Mouse (Mus musculus) fat pad, adult 2 months (tissue): ENCODE results near the gene Ptn.

Experiments used
- DNase-seq: peaks from one replicate; pipeline ENCODE4 v3.0.0-alpha.2; 2011; ENCODE audit warnings: low read depth, low spot score; ENCODE audit errors: extremely low read depth

The Ptn gene

GRCm38 (mm10) chr6:36816666-36817065, 6.6 kb upstream of the Ptn start:
- no peak for DNase-seq

GRCm38 (mm10) chr6:36815992-36816391, 6.0 kb upstream of the Ptn start:
- no peak for DNase-seq

GRCm38 (mm10) chr6:36812666-36813515, 2.9 kb upstream of the Ptn start:
- DNase-seq: no peak

DNA sequence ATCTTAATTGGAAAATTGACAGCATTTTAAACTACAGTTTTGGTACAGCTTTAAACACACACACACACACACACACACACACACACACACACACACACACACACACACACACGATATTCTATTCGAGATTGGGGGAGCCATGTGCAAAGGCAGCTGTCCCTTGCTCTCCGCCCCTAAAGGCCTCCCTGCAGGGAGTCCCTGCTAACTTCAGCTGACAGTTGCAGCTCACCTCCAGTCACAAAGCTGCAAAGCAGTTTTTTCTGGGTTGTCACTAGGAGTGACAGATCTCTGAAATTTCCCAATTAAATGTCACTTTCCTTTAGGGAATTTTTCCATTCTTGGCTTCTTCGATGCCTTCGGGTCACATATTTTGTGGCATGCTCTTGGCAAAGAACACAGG, 428 bp upstream of the Ptn start:
- DNase-seq: no peak

DNA sequence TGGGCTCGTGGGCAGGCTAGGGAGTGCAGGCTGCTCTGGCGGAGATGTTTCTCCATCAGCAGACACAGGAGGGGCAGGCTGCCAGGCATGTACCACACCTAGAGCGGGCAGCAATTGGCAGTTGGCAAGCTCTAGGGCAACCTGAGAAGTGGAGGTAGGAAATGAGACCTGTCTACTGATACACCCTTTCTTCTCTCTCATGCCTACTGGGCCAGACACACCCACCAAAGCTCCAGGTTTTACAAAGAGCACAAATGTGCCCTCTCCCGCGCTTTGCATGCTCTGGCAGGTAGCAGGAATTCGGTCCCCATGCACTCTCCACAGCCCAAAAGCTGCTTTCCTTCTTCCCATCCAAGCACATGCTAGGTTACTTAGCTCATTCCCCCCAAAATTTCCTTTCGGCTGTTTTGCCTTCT, 701 bp downstream of the Ptn start:
- DNase-seq: no peak

GRCm38 (mm10) chr6:36808306-36809058, 1.5 kb downstream of the Ptn start:
- no peak for DNase-seq

GRCm38 (mm10) chr6:36806906-36807305, 3.1 kb downstream of the Ptn start:
- no peak for DNase-seq

DNA sequence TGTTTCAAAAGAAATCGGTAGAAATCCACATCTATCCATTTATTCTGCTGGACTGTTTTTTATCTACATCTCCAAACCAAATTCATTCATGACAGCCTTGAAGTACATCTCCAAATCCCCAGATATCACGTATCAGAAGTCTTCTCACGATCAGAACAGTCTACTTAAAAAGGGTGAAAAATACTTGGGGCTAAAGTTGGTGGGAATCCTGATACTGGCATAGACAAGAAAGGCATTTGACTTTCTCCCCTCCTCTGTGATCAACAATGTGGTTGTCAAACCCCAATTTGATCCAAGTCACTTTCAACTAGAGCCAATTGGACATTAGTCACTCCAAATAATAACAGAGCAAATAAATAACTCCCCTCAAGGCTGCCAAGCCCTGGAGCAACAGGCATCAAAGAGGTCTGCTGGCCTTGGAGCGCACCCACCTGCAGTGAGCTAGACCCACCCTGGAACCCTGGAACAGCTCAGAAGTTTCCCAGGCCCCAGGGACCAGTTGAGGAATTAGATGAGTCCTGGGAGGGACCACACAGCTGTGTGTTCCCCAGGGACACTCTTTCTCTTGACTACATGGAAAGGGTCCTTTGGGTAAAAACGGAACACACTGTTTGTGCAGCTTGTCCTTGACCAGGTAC, 9.6 kb downstream of the Ptn start:
- no peak for DNase-seq

DNA sequence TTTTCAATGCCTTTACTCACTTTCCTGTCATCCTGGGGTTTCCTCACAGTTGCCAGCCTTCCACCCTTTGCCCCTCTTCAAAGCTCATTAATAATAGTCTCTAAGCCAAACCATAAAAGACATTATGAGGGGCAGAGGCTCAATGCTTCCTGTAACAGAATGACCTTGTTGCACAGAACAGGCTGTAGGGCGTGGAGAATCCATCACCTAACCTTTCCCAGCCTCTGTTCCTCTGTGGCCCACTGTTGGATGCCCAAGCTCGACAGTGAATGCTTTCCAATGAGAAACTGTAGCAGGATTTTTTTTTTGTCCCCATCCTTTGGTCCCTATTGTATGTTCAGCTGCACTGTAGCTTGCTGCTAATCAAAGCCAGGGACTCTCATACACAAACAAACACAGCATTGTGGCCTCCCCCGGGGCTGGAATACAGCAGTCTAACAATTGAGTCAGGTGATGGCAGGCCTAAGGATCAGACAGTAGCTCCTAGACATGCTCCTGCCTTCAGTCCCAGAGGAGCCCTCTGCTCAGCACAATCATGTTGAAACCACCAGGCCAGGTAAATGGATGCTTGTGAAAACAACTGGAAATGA, 12.9 kb downstream of the Ptn start:
- no peak for DNase-seq

GRCm38 (mm10) chr6:36794535-36794934, 15.5 kb downstream of the Ptn start:
- no peak for DNase-seq

DNA sequence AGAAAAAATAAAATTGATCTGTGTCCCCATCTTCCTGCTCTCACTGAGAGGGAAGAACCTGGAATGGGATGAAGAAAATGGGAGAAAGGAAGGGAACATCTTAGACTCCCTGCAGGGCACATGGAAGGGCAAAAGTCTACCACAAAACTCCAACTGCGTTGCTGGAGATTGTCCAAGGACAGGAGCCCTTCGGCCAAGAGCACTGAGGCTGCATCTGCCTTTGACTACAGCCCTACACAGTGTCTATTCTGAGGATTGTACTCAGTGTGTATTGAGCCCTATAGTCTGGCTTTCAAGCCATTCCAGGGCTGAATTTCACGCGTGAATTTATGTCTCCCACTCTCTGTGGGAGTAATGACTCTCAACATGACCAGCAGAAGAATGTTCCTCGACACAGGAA, 16.2 kb downstream of the Ptn start:
- DNase-seq: no peak

- DNase-seq: no peak
Observed at GRCm38 (mm10) chr6:36789261-36789660, 20.8 kb downstream of the Ptn start.

DNA sequence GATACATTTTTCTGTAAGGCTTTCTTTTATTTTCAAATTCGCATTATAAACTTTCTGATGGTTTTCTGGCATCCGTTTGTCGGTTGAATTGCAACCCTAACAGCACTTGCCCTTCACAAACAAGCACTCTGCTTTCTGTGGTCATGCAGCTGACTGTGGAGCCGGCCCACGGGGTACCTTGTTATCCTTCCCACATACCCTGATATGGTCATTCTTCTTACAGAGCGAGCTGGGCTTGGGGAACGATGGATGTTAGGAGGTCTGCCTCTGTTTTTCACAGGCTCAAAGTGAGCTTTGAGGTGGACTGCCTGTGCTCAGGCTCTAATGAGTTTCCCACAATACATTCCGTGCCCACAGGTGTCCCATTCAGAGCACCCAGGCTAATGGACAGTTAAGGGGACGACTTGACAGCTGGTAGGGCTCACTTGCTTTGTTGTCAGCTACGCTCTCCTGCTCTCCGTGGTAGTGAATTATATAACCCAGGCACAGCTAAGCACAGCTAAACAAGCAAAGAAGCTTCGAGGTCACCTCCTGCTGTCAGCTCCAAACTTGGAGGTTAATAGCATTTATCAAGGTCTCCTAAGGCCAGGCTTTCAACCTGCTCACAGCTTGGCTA, 21.3 kb downstream of the Ptn start:
- DNase-seq: no peak

- no peak for DNase-seq
Observed at GRCm38 (mm10) chr6:36784682-36785208, 25.3 kb downstream of the Ptn start.

DNA sequence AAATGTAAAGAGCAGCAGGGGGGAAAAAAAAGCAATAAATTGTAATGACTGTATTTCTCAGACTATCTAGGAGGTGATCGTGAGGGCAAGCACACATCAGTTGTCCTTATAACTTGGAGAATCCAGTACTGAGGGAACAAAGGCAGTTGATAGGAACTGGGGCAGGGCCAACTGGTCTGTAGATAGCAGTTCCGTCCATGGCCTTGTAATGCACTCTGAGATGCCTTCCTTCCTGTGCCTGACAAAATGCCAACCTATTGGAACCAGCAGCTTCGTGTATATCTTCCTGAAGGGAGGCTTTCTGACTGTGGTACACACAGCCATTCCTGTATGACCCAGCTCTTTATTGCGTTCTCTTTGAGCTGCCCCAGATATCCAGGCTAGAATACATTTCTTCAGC, 27.5 kb downstream of the Ptn start:
- no peak for DNase-seq

DNA sequence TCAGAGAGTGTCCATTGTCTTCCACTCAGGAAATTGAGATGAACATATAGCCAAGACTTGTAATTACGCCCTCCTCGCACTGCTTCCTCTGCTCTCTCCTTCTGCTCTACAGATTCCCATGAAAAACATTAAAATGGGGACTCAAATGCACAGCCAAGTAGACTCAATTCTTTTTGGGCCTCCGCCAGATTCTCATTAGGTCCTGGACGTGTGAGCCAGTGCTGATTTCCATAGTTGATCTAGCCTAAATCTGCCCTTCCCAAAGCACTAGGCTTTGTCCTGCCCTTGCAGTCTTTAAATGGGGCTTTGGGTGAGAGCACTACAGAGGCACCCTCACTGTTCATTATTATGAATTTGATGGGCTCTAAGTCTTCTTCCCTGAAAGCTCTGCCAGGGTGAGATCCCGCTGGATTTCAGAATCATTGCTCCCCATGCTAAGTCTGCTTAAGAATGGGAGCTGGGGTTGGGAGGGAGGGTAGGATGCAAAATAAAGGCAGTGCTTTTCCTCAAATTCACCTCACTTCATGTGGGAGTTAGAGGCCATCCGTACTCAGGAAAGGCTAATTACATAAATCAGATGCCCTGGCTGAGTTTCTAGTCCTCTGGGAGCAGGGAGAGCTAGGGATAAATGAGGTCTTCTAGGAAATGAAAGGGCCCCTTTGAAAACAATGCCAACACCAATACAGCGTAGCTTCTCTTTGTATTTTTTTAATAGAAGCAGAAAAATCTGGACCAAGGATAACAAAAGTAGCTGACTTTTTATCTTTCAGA, 32.3 kb downstream of the Ptn start:
- DNase-seq: no peak

DNA sequence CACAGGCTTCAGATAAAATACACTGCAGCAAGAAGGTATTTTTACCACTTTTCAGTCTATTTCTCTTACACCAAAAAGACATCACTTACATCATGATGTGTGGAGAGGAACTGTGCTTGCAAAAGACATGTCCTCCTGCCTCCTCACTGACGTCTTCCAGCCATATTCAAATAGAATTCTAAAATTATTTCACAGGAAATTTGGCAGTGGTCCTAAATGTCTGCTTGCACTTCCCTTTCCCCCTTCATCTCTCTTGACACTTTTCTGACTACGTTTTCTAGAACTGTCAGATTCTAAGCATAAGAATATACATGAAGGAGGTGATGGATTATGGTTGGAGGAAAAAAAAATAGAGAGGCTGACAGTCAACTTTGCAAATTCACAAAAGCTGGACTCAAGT, 33.0 kb downstream of the Ptn start:
- no peak for DNase-seq

DNA sequence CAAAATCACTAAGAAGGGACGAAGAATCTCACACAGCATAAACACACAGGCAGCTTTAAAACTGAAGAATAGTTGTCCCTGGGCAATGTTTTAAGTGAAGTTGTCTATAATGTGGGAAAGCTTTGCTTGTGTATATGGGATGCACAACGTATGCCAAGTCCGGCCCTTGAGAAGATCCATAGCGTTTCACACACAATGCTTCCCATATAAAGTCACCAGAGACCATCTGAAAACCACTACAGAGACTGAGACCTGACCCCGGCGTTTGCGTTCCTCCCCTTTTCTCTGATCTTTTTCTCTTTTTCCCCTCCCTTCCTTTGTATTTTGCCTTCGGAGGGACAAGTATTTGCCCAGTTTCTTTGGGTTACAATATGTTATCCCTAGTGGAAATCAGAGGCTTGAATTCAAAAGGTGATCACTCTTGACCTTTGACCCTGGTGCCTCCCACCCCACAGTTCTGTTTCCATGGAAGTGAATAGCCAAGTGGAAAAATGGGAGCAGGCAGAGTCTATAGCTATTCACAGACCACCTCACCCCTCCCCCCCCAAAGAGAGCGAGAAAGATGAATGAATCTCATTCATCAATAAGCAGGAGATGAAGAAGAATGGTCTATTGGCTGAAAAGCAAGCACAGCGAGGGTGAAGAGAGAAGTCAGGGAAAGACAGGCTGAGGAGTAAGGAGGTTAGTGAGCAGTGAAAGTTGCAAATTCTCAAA, 34.2 kb downstream of the Ptn start:
- no peak for DNase-seq

DNA sequence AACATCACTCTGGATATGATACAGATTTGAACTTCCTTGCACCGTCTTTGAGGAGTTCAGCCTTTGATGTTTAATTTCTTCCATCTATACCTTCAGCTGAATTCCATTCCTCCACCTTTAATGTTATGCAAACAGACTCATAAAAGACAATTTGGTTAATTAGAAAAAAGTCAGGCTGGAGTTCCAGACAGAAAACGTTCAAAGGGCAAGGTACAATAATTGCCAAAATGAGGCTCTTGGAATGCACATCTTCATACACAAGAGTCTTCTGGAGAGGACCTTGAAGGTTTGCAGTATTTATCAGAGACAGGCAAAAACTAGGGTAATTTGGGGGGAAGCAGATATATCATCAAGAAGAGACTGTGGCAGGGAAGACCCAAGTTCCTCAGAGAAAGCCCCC, 37.5 kb downstream of the Ptn start:
- DNase-seq: no peak
